Mouse (Mus musculus) liver, embryonic 13.5 days (tissue): Measurements from ENCODE around the gene Cfb. TPM values are rescaled to one million over a fixed set of nuclear protein-coding genes. Genes with fewer than 3 reads are reported as not detected.
"Not testable (repeated sequence)": the region's sequence is repeated elsewhere in the genome, so short reads cannot be mapped to it uniquely, and the experiment has no call there.

ENCODE experiments used
- ATAC-seq: fragments of 200-750 bp; cut with Nextera tagmentation; 2 replicates; pipeline ENCODE4 v1.8.0; 2017; ENCODE audit warnings: low read depth, mild to moderate bottlenecking, moderate number of reproducible peaks, moderate library complexity
- DNase-seq: peaks from one replicate; pipeline ENCODE4 v3.0.0; 2022
- H3K27ac ChIP-seq: fragments of 300-500 bp; sonication (generic); 2 replicates; pipeline ENCODE4 v1.5.1; 2015; ENCODE audit warnings: moderate library complexity, mild to moderate bottlenecking, inconsistent platforms
- H3K27me3 ChIP-seq: fragments of 300-500 bp; sonication (generic); 2 replicates; pipeline ENCODE4 v1.6.1; 2015; ENCODE audit warnings: mild to moderate bottlenecking, inconsistent platforms
- H3K36me3 ChIP-seq: fragments of 300-500 bp; sonication (generic); 2 replicates; pipeline ENCODE4 v1.6.1; 2015; ENCODE audit warnings: mild to moderate bottlenecking, inconsistent platforms
- H3K4me1 ChIP-seq: fragments of 300-500 bp; sonication (generic); replicated peaks from 2 replicates; pipeline ENCODE4 v1.6.1; 2015; ENCODE audit warnings: inconsistent platforms
- H3K4me2 ChIP-seq: fragments of 300-500 bp; sonication (generic); 2 replicates; pipeline ENCODE4 v1.6.1; 2015; ENCODE audit warnings: inconsistent platforms, mild to moderate bottlenecking, moderate library complexity
- H3K4me3 ChIP-seq: fragments of 300-500 bp; sonication (generic); replicated peaks from 2 replicates; pipeline ENCODE4 v1.5.1; 2015; ENCODE audit warnings: mild to moderate bottlenecking, inconsistent platforms
- H3K9ac ChIP-seq: fragments of 300-500 bp; sonication (generic); 2 replicates; pipeline ENCODE4 v1.6.1; 2015; ENCODE audit warnings: mild to moderate bottlenecking, inconsistent platforms
- H3K9me3 ChIP-seq: fragments of 300-500 bp; sonication (generic); replicated peaks from 2 replicates; pipeline ENCODE4 v1.6.1; 2016; ENCODE audit warnings: inconsistent platforms
- WGBS: fragments of 180-500 bp; shearing (Covaris S2); methylation state at CpG from one replicate; pipeline ENCODE4 v1.1.7; 2015; ENCODE audit not compliant: insufficient replicate concordance; 5-methylcytosine and 5-hydroxymethylcytosine counted together
- microRNA-seq: library from miRNA; unstranded; fragments of <30 nt; microRNA quantifications from one replicate; pipeline ENCODE4, GENCODE M21; 2016
- polyA plus RNA-seq: library from polyadenylated mRNA; unstranded; fragments of >200 nt; fragmentation: Nextera tagmentation; extraction: Ambion mirVana; gene quantifications from 2 replicates; pipeline ENCODE4 v1.2.1, GENCODE M21; 2015

Cfb gene
- polyA plus RNA-seq, 1 experiment from 2014 or later, result 118 TPM

DNA sequence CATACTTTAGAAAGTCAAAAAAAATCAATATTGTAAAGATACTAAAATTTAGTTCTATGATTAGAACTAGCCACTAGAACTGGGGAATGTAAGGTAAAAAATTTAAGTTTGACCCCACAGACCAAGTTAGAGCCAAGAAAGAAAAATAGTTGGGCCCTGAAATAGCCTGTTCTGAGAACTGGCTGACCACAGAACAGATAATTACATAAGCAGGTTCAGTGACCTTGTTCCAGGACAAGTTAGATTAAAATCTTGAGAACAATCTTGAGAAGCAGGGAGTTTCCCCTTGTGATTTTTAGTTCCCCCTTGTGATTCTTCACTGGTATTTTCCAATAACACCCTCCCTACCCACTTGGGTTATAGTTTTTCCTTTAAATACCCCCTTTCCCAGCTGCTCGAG is 31.5 kb downstream of the Cfb start:
- H3K4me1 ChIP-seq, H3K27ac ChIP-seq, H3K4me3 ChIP-seq, H3K9me3 ChIP-seq, DNase-seq, H3K27me3 ChIP-seq, ATAC-seq, H3K9ac ChIP-seq, H3K4me2 ChIP-seq: not testable (repeated sequence)
- H3K36me3 ChIP-seq, result peaks cover 81% of the 10 kb centered on the region
- WGBS, result 66% methylated on average over 1 of the region's 1 CpGs

DNA sequence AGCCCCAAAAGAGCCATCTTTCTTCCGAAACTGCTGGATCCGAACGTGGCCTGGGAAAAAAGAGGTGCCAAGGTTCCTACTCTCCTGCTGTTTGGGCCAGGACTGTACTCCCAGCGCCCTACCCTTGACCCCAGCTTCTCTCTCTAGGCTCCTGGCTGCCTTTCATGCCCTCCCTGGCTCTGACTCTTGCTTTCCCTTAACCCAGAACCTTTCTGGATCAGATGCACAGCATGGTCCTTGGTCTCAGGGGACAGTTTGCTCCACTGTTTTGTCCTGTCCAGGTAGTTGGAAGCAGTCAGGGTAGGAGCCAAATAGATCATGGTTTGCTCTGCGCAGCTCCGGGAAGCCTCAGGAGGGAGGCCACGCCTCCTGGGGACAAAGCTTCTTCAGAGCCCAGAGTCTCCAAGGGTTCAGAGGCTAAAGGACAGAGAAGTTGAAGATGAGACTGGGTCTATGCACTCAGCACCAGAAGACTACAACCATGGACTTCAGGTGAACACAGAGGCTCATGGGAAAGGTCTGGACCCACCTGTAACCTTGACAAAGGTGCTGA is 47.4 kb downstream of the Cfb start:
- DNase-seq (no peak), ATAC-seq (no peak)
- Histone ChIP-seq H3K36me3 (no peaks in the 10 kb centered on the region), H3K4me1 (no peaks in the 10 kb centered on the region; the same call in 1 of the 2 replicates), H3K4me2 (no peak overlapping the region), H3K9me3 (no peaks in the 10 kb centered on the region), H3K27me3 (no peaks in the 10 kb centered on the region), H3K27ac (no peak overlapping the region), H3K4me3 (no peak overlapping the region), H3K9ac (no peak overlapping the region)
- WGBS, result 63% methylated on average over 7 of the region's 7 CpGs

DNA sequence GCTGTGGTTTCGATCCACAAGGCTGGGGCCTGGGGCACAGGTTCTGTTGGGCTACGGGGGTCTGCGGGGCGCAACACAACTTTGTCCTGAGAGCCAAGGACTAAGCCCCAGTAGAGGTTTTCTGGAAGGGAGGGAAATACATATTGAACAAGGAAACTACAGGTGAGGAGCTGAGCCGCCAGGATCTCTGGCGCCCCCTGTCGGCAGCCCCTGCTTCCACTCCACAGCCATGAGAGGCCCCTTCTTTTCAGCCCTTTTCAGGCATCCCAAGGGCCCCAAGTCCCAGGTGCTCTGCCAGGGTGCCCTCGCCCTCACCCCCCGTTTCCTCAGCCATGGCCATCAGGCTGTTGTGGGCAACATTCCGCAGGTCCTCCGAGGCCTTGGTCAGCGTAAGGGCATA is 48.6 kb downstream of the Cfb start:
- H3K4me3 ChIP-seq, H3K9me3 ChIP-seq, H3K27ac ChIP-seq, H3K9ac ChIP-seq, H3K4me2 ChIP-seq, H3K36me3 ChIP-seq, ATAC-seq, H3K27me3 ChIP-seq, H3K4me1 ChIP-seq: not testable (repeated sequence)
- peak; percentile 19 for DNase-seq
- WGBS, result 46% methylated on average over 12 of the region's 12 CpGs

DNA sequence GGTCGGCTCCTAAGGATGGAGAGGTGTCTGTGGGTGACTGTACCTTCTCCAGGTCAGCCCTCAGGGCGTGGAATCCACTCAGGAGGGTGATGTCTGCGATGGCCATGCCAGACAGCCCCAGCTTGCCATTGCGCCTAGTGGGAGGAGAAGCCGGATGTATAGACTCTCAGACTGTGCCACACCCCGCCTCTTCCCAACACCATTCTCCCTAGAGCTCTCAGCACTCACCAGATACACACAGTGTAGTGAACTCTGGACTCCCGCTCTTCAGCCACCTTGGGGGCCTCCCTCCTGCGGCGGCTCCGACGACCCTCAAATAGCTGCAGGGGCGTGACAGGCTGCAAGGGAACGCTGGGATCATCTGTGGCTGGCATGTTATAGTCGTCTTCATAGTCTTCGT is 51.0 kb downstream of the Cfb start:
- WGBS, result 61% methylated on average over 15 of the region's 15 CpGs
- H3K4me1 ChIP-seq, result no peaks in the 10 kb centered on the region; the same call in 1 of the 2 replicates
- no peak overlapping the region for H3K9ac ChIP-seq
- DNase-seq (no peak), ATAC-seq (no peak)
- no peak overlapping the region for H3K4me3 ChIP-seq
- no peaks in the 10 kb centered on the region for H3K27me3 ChIP-seq
- H3K9me3 ChIP-seq, result no peaks in the 10 kb centered on the region
- H3K4me2 ChIP-seq, result no peak overlapping the region
- no peaks in the 10 kb centered on the region for H3K36me3 ChIP-seq
- no peak overlapping the region for H3K27ac ChIP-seq

- not testable (repeated sequence) for H3K4me2 ChIP-seq, H3K27ac ChIP-seq, H3K4me3 ChIP-seq, H3K9ac ChIP-seq, H3K36me3 ChIP-seq, DNase-seq, H3K4me1 ChIP-seq, ATAC-seq, H3K9me3 ChIP-seq, H3K27me3 ChIP-seq
- WGBS, result 65% methylated on average over 8 of the region's 8 CpGs
These were observed 51.5 kb downstream of the Cfb start for GRCm38 (mm10) chr17:34810811-34811210.

DNA sequence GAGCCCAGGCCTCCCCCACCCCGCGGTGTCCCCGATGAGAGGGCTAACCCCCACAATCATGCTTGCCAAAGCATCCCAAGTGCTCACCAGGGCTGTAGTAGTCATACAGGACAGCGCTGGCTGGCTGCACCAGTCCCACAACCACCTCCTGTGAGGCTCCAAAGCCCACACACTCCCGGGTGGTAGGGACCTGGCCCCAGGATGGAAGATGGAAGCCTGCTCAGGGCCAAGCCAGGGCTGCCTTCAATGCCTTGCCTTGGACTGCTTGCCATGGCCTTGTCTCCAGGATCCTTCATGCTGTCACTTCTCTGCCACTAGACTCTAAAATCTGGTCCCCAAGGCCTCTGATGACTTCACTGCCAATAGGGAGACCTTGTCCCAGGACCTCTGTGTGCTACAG is 51.9 kb downstream of the Cfb start:
- not testable (repeated sequence) for H3K4me2 ChIP-seq, H3K4me1 ChIP-seq, H3K36me3 ChIP-seq, ATAC-seq, H3K4me3 ChIP-seq, DNase-seq, H3K9ac ChIP-seq, H3K9me3 ChIP-seq, H3K27me3 ChIP-seq, H3K27ac ChIP-seq
- 63% methylated on average over 5 of the region's 5 CpGs for WGBS

- Histone ChIP-seq H3K4me3 (no peak overlapping the region), H3K4me2 (no peak overlapping the region), H3K27ac (peak overlapping the region; percentile 55; the same call in 1 of the 2 replicates), H3K27me3 (no peaks in the 10 kb centered on the region), H3K9me3 (peaks cover 6% of the 10 kb centered on the region; the same call in 1 of the 2 replicates), H3K9ac (no peak overlapping the region), H3K4me1 (no peaks in the 10 kb centered on the region; the same call in 1 of the 2 replicates), H3K36me3 (no peaks in the 10 kb centered on the region)
- DNase-seq (no peak), ATAC-seq (peak; percentile 53; the same call in 1 of the 2 replicates)
- WGBS, result 57% methylated on average over 6 of the region's 6 CpGs
These were observed 53.6 kb downstream of the Cfb start for GRCm38 (mm10) chr17:34808599-34809205.

DNA sequence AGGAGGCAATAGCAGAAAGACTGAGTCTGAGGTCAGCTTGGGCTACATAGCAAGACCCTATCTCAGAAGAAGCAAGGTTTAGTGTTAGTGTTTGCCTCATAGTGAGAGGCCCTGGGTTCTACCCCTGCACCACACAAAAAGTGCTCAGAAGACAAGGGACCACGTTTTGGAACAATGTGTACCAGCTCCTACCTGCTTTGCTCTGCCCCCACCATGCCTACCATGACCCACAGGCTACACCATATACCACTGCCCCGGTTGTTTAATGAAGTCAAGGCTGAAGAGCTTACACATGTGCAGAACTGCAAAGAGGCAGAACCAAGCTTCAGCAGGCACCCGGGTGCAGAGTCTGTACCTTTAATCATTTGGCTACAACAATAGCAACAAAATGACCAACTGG is 55.1 kb downstream of the Cfb start:
- no peaks in the 10 kb centered on the region for H3K36me3 ChIP-seq
- H3K27ac ChIP-seq, result no peak overlapping the region
- no peak overlapping the region for H3K4me2 ChIP-seq
- peaks cover 6% of the 10 kb centered on the region; the same call in 1 of the 2 replicates for H3K9me3 ChIP-seq
- WGBS, result 41% methylated on average over 3 of the region's 3 CpGs
- DNase-seq (no peak), ATAC-seq (no peak)
- no peaks in the 10 kb centered on the region; the same call in 1 of the 2 replicates for H3K4me1 ChIP-seq
- H3K4me3 ChIP-seq, result no peak overlapping the region
- H3K9ac ChIP-seq, result no peak overlapping the region
- no peaks in the 10 kb centered on the region for H3K27me3 ChIP-seq

Small RNAs within 50 kb of the gene (microRNA-seq; reads per million reads assigned to microRNA genes)
- not detected for gene Mir6970
- gene Mir6971, result 5.0 reads per million, percentile 11 among the genes with 10 or more reads in this experiment
- 0.88 reads per million for gene Mir6972

Other genes with a start within 250 kb of the Cfb start
- gene Egfl8, start 246.5 kb downstream of the Cfb start, polyA plus RNA-seq, result 0.30 and 0.34 TPM in 2 replicates
- gene Ppt2, start 234.0 kb downstream of the Cfb start, polyA plus RNA-seq, result 10.4 and 12.0 TPM in 2 replicates
- 0.05 and 0.07 TPM in 2 replicates for gene Prrt1, start 233.0 kb downstream of the Cfb start, polyA plus RNA-seq
- 5.6 and 5.9 TPM in 2 replicates for gene Fkbpl, start 217.8 kb downstream of the Cfb start, polyA plus RNA-seq
- 24.6 and 27.4 TPM in 2 replicates for gene Atf6b, start 215.4 kb downstream of the Cfb start, polyA plus RNA-seq
- 0.05 and 0.08 TPM in 2 replicates for gene Tnxb, start 192.0 kb downstream of the Cfb start, polyA plus RNA-seq
- gene C4b, start 118.6 kb downstream of the Cfb start, polyA plus RNA-seq, result 1.2 and 1.4 TPM in 2 replicates
- not detected in 2 replicates for gene Cyp21a1, start 58.0 kb downstream of the Cfb start, polyA plus RNA-seq
- gene Stk19, start 25.6 kb downstream of the Cfb start, polyA plus RNA-seq, result 19.9 and 20.2 TPM in 2 replicates
- 28.6 and 30.9 TPM in 2 replicates for gene Dxo, start 25.5 kb downstream of the Cfb start, polyA plus RNA-seq
- 24.0 and 26.1 TPM in 2 replicates for gene Skiv2l, start 12.3 kb downstream of the Cfb start, polyA plus RNA-seq
- gene Nelfe, start 12.1 kb downstream of the Cfb start, polyA plus RNA-seq, result 60.1 and 65.1 TPM in 2 replicates
- gene Zbtb12, start 17.0 kb upstream of the Cfb start, polyA plus RNA-seq, result 0.54 and 0.80 TPM in 2 replicates
- 0.17 TPM in 1 of 2 replicates, not detected in the other for gene Gm20547, start 19.5 kb upstream of the Cfb start, polyA plus RNA-seq
- 11.1 and 11.7 TPM in 2 replicates for gene C2, start 35.7 kb upstream of the Cfb start, polyA plus RNA-seq
- gene Ehmt2, start 36.0 kb upstream of the Cfb start, polyA plus RNA-seq, result 16.8 and 17.7 TPM in 2 replicates
- 1.5 TPM in 2 replicates for gene Slc44a4, start 51.9 kb upstream of the Cfb start, polyA plus RNA-seq
- 14.2 and 15.2 TPM in 2 replicates for gene Neu1, start 68.7 kb upstream of the Cfb start, polyA plus RNA-seq
- 0.07 and 0.15 TPM in 2 replicates for gene Hspa1b, start 96.7 kb upstream of the Cfb start, polyA plus RNA-seq
- not detected in 2 replicates for gene Gm20481, start 107.4 kb upstream of the Cfb start, polyA plus RNA-seq
- gene Hspa1a, start 109.6 kb upstream of the Cfb start, polyA plus RNA-seq, result 2.1 and 2.3 TPM in 2 replicates
- gene Hspa1l, start 110.2 kb upstream of the Cfb start, polyA plus RNA-seq, result 0.10 and 0.34 TPM in 2 replicates
- gene Lsm2, start 119.3 kb upstream of the Cfb start, polyA plus RNA-seq, result 163 and 178 TPM in 2 replicates
- 110 and 112 TPM in 2 replicates for gene Vars, start 138.5 kb upstream of the Cfb start, polyA plus RNA-seq
- 0.08 TPM in 2 replicates for gene Vwa7, start 154.1 kb upstream of the Cfb start, polyA plus RNA-seq
- gene Sapcd1, start 165.5 kb upstream of the Cfb start, polyA plus RNA-seq, result 2.5 and 2.8 TPM in 2 replicates
- gene Msh5, start 184.2 kb upstream of the Cfb start, polyA plus RNA-seq, result 3.2 and 3.4 TPM in 2 replicates
- 141 and 147 TPM in 2 replicates for gene Clic1, start 187.4 kb upstream of the Cfb start, polyA plus RNA-seq
- 28.9 and 30.6 TPM in 2 replicates for gene Ddah2, start 196.5 kb upstream of the Cfb start, polyA plus RNA-seq
- 0.25 and 0.31 TPM in 2 replicates for gene Ly6g6c, start 202.9 kb upstream of the Cfb start, polyA plus RNA-seq
- gene Mpig6b, start 203.7 kb upstream of the Cfb start, polyA plus RNA-seq, result 4.1 and 5.2 TPM in 2 replicates
- 0.13 and 0.23 TPM in 2 replicates for gene Ly6g6e, start 214.4 kb upstream of the Cfb start, polyA plus RNA-seq
- gene Ly6g6d, start 215.5 kb upstream of the Cfb start, polyA plus RNA-seq, result 0.35 and 0.47 TPM in 2 replicates
- 7.2 and 7.3 TPM in 2 replicates for gene Ly6g6f, start 223.1 kb upstream of the Cfb start, polyA plus RNA-seq
- 51.0 and 54.9 TPM in 2 replicates for gene Abhd16a, start 226.7 kb upstream of the Cfb start, polyA plus RNA-seq
- not detected in 2 replicates for gene Ly6g5c, start 245.8 kb upstream of the Cfb start, polyA plus RNA-seq